Comparison of ENCODE assay signal across 16 mouse cellular contexts in genomic region chr4:150852479-150852878, GRCm38 (mm10). TPM values are rescaled to one million over a fixed set of nuclear protein-coding genes. Genes with fewer than 3 reads are reported as not detected.
A peak's percentile ranks its signal among the peaks of the same experiment; 100 is the strongest.
DNase-seq lines count a peak whose midpoint lies in the region; ATAC-seq and TF ChIP-seq lines count a peak whose summit lies in the region.
"Had no signal": no experiment of that assay in that cellular context is flagged by ENCODE, and none has a peak within 500 bp of the region (broad histone marks: within the 10 kb centered on the region; RNA-seq: fewer than 3 reads in every experiment).

No protein-coding gene starts in this region.

- no peak for TF ChIP-seq CTCF in lung, postnatal 0 days (IDR thresholded peaks at IDR 0.05)
- no peak for TF ChIP-seq CTCF in intestine, postnatal 0 days (IDR thresholded peaks at IDR 0.05; ENCODE audit: low read depth)

- H3K9me3 ChIP-seq in heart, embryonic 11.5 days (replicated peaks; ENCODE audit: control insufficient read depth, low read length), result no peaks in the 10 kb centered on the region
- H3K9me3 ChIP-seq in lung, postnatal 0 days (ENCODE audit: low read length), result no peaks in the 10 kb centered on the region
- no peaks in the 10 kb centered on the region for H3K9me3 ChIP-seq in intestine, postnatal 0 days (ENCODE audit: control insufficient read depth)
- no peaks in the 10 kb centered on the region for H3K9me3 ChIP-seq in stomach, embryonic 14.5 days (ENCODE audit: control insufficient read depth, low read depth, low read length)
- H3K9me3 ChIP-seq in hindbrain, embryonic 11.5 days (ENCODE audit: control insufficient read depth, low read length), result no peaks in the 10 kb centered on the region
- H3K9me3 ChIP-seq: neural tube, embryonic 12.5 days had no signal

- H3K27ac ChIP-seq in heart, embryonic 11.5 days (ENCODE audit: low read depth, low read length), result no peak overlapping the region
- peak overlapping the region; percentile 71 for H3K27ac ChIP-seq in lung, postnatal 0 days (ENCODE audit: low read length)
- H3K27ac ChIP-seq in intestine, postnatal 0 days (ENCODE audit: low read depth, low read length), result peak overlapping the region; percentile 99; the same call in 1 of the 2 replicates
- H3K27ac ChIP-seq in stomach, embryonic 14.5 days (ENCODE audit: low read length), result peak overlapping the region; percentile 53; the same call in 1 of the 2 replicates
- no peak overlapping the region for H3K27ac ChIP-seq in hindbrain, embryonic 11.5 days (ENCODE audit: low read depth, low read length)
- H3K27ac ChIP-seq: hindbrain, embryonic 14.5 days; macrophage; neural tube, embryonic 12.5 days had no signal

- H3K4me3 ChIP-seq in heart, embryonic 11.5 days (ENCODE audit: low read depth, low read length), result no peak overlapping the region
- no peak overlapping the region for H3K4me3 ChIP-seq in lung, postnatal 0 days (ENCODE audit: low read depth, low read length)
- no peak overlapping the region for H3K4me3 ChIP-seq in intestine, postnatal 0 days (ENCODE audit: low read depth, low read length)
- no peak overlapping the region for H3K4me3 ChIP-seq in stomach, embryonic 14.5 days (ENCODE audit: low read depth, low read length)
- no peak overlapping the region for H3K4me3 ChIP-seq in hindbrain, embryonic 11.5 days (ENCODE audit: low read depth, low read length)
- H3K4me3 ChIP-seq: neural tube, embryonic 12.5 days had no signal

- no peaks in the 10 kb centered on the region for H3K36me3 ChIP-seq in heart, embryonic 11.5 days (ENCODE audit: control insufficient read depth, insufficient read depth, low read length)
- no peaks in the 10 kb centered on the region for H3K36me3 ChIP-seq in lung, postnatal 0 days (ENCODE audit: insufficient read depth, low read length)
- no peaks in the 10 kb centered on the region for H3K36me3 ChIP-seq in intestine, postnatal 0 days (ENCODE audit: control insufficient read depth, insufficient read depth)
- H3K36me3 ChIP-seq in stomach, embryonic 14.5 days (ENCODE audit: control insufficient read depth, insufficient read depth, low read length), result no peaks in the 10 kb centered on the region
- H3K36me3 ChIP-seq in hindbrain, embryonic 11.5 days (ENCODE audit: control insufficient read depth, insufficient read depth, low read length), result no peaks in the 10 kb centered on the region
- H3K36me3 ChIP-seq: neural tube, embryonic 12.5 days had no signal

- TF ChIP-seq EP300 in lung, postnatal 0 days (IDR thresholded peaks at IDR 0.05), result no peak

- peak; percentile 96 for DNase-seq in heart, adult 11 months
- DNase-seq in lung, postnatal 0 days (ENCODE audit: low spot score), result peak; percentile 67
- no peak for DNase-seq in lung, postnatal 4 days
- no peak for DNase-seq in hindbrain, embryonic 11.5 days (ENCODE audit: low spot score)
- DNase-seq: cerebellum, adult 18-20 months; forebrain, postnatal 0 days; retina, postnatal 1 day; thymus, postnatal 14 days had no signal

- H3K4me2 ChIP-seq in heart, embryonic 11.5 days, result no peak overlapping the region
- no peak overlapping the region for H3K4me2 ChIP-seq in lung, postnatal 0 days (replicated peaks; ENCODE audit: low read depth, low read length)
- H3K4me2 ChIP-seq in intestine, postnatal 0 days (replicated peaks; ENCODE audit: low read depth), result no peak overlapping the region
- H3K4me2 ChIP-seq in stomach, embryonic 14.5 days (replicated peaks; ENCODE audit: low read depth, low read length), result no peak overlapping the region
- no peak overlapping the region for H3K4me2 ChIP-seq in hindbrain, embryonic 11.5 days (replicated peaks; ENCODE audit: low read depth, low read length)
- H3K4me2 ChIP-seq: hindbrain, embryonic 14.5 days; neural tube, embryonic 12.5 days had no signal

- 72% methylated on average over 4 of the region's 4 CpGs for WGBS in heart, embryonic 11.5 days (ENCODE audit: insufficient replicate concordance)
- 46% methylated on average over 4 of the region's 4 CpGs for WGBS in lung, postnatal 0 days
- 43% methylated on average over 4 of the region's 4 CpGs for WGBS in intestine, postnatal 0 days
- WGBS in stomach, embryonic 14.5 days, result 64% methylated on average over 4 of the region's 4 CpGs
- 77% methylated on average over 4 of the region's 4 CpGs for WGBS in hindbrain, embryonic 11.5 days

- H3K4me1 ChIP-seq in heart, embryonic 11.5 days (ENCODE audit: control insufficient read depth, insufficient read depth, low read length), result 0 out of 2 replicates have a peak, but pooled peaks cover 2% of the 10 kb centered on the region
- H3K4me1 ChIP-seq in lung, postnatal 0 days (ENCODE audit: insufficient read depth, low read depth, low read length), result no peaks in the 10 kb centered on the region
- 0 out of 2 replicates have a peak, but pooled peaks cover 3% of the 10 kb centered on the region for H3K4me1 ChIP-seq in intestine, postnatal 0 days (replicated peaks; ENCODE audit: control insufficient read depth, insufficient read depth, low read length)
- no peaks in the 10 kb centered on the region for H3K4me1 ChIP-seq in stomach, embryonic 14.5 days (ENCODE audit: control insufficient read depth, insufficient read depth, low read length)
- H3K4me1 ChIP-seq in hindbrain, embryonic 11.5 days (replicated peaks; ENCODE audit: control insufficient read depth, insufficient read depth, low read length), result no peaks in the 10 kb centered on the region; the same call in 1 of the 2 replicates

- H3K9ac ChIP-seq in heart, embryonic 11.5 days (ENCODE audit: low read depth, low read length), result no peak overlapping the region
- no peak overlapping the region for H3K9ac ChIP-seq in lung, postnatal 0 days (replicated peaks; ENCODE audit: low read depth)
- H3K9ac ChIP-seq in intestine, postnatal 0 days (ENCODE audit: low read depth, low read length), result no peak overlapping the region
- H3K9ac ChIP-seq in stomach, embryonic 14.5 days (replicated peaks; ENCODE audit: low read depth, low read length), result no peak overlapping the region
- H3K9ac ChIP-seq in hindbrain, embryonic 11.5 days (ENCODE audit: low read depth, low read length), result no peak overlapping the region
- H3K9ac ChIP-seq: forebrain, postnatal 0 days; hindbrain, embryonic 14.5 days; neural tube, embryonic 12.5 days had no signal

- peaks cover 2% of the 10 kb centered on the region; the same call in 1 of the 2 replicates for H3K27me3 ChIP-seq in heart, embryonic 11.5 days (ENCODE audit: control insufficient read depth, insufficient read depth, low read length)
- no peaks in the 10 kb centered on the region for H3K27me3 ChIP-seq in lung, postnatal 0 days (replicated peaks; ENCODE audit: insufficient read depth, low read length)
- no peaks in the 10 kb centered on the region for H3K27me3 ChIP-seq in intestine, postnatal 0 days (replicated peaks; ENCODE audit: control insufficient read depth, insufficient read depth, low read length)
- H3K27me3 ChIP-seq in stomach, embryonic 14.5 days (ENCODE audit: control insufficient read depth, insufficient read depth, low read length), result no peaks in the 10 kb centered on the region
- H3K27me3 ChIP-seq in hindbrain, embryonic 11.5 days (ENCODE audit: control insufficient read depth, insufficient read depth, low read length), result no peaks in the 10 kb centered on the region
- H3K27me3 ChIP-seq: neural tube, embryonic 12.5 days had no signal

- ATAC-seq in heart, embryonic 11.5 days (replicated peaks; ENCODE audit: insufficient number of reproducible peaks, low FRiP score, low TSS enrichment), result no peak
- ATAC-seq in lung, postnatal 0 days, result no peak
- ATAC-seq in intestine, postnatal 0 days, result no peak
- no peak for ATAC-seq in stomach, embryonic 14.5 days (ENCODE audit: insufficient number of reproducible peaks, insufficient read depth, low FRiP score, low read depth)
- ATAC-seq in hindbrain, embryonic 11.5 days (ENCODE audit: low FRiP score), result no peak
- ATAC-seq in cerebellum, adult (ENCODE audit: insufficient number of reproducible peaks, low FRiP score, low TSS enrichment), result no peak
- ATAC-seq: forebrain, postnatal 0 days; midbrain, embryonic 16.5 days had no signal

RNA-seq across cellular contexts. Expression of gene Errfi1, which starts 1.2 kb away (rescaled TPM):
- polyA plus RNA-seq in heart, embryonic 11.5 days (2014; fragmentation: Nextera tagmentation; extraction: Ambion mirVana), result 17.0 and 20.7 TPM in 2 replicates
- 104 and 106 TPM in 2 replicates for polyA plus RNA-seq in lung, postnatal 0 days (2015; fragmentation: Nextera tagmentation; extraction: Ambion mirVana)
- 27.2 and 27.7 TPM in 2 replicates for polyA plus RNA-seq in intestine, postnatal 0 days (2015; fragmentation: Nextera tagmentation; extraction: Ambion mirVana)
- polyA plus RNA-seq in stomach, embryonic 14.5 days (2014; fragmentation: Nextera tagmentation; extraction: Ambion mirVana), result 36.4 and 37.3 TPM in 2 replicates
- 34.0 and 36.7 TPM in 2 replicates for polyA plus RNA-seq in hindbrain, embryonic 11.5 days (2014; fragmentation: Nextera tagmentation; extraction: Ambion mirVana)

Comparison
In these comparisons a context has a peak if more than half of its experiments do, and no peak if none do; other contexts are left out.
1. DNase-seq: peak in heart, adult 11 months (single experiment) and lung, postnatal 0 days (single experiment); none in lung, postnatal 4 days (0 of 2) and hindbrain, embryonic 11.5 days (single experiment).
2. H3K27ac ChIP-seq: peak in lung, postnatal 0 days (single experiment), intestine, postnatal 0 days (single experiment) and stomach, embryonic 14.5 days (single experiment); none in heart, embryonic 11.5 days (single experiment) and hindbrain, embryonic 11.5 days (single experiment).